Mouse (Mus musculus): ENCODE measurements around the gene Ppp1r1b.

DNA sequence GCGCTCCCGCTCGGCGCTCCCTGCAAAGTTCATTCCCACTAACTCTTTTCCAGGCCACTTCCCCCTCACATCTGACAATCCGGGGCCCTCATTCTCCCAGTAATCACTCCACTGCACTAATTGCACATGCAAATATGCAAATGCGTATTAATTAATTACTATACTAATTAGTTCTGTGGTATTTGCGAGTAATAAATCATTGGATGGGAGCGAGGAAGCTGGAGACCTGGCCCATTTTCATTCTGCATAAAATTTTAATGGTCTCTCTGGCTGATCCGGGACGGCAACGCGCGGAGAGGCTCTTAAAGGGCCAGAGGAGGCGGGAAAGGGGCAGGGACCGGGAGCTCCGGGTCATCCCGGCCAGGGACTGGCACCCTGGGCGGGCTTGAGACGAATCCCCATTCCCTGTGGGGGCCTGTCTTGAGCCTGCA, 9.1 kb upstream of the Ppp1r1b start:
- no peak for TF ChIP-seq CTCF (IDR thresholded peaks at IDR 0.05; ENCODE audit: low read depth)
- TF ChIP-seq EP300 (IDR thresholded peaks at IDR 0.05; ENCODE audit: low read depth): no peak

Measured in heart, postnatal 0 days (tissue).